Mouse (Mus musculus) thymus, adult 18-20 months (tissue): Measurements from ENCODE around the gene 1700057G04Rik.

Experiments used
- DNase-seq, 2 experiments: peaks; one replicate each; pipeline ENCODE4 v3.0.0; 2022; ENCODE audit warnings: mixed read lengths in 2 of 2

The 1700057G04Rik gene

GRCm38 (mm10) chr9:92309077-92309476 lies at the start of gene 1700057G04Rik:
TSS of gene 1700057G04Rik (plus strand) at chr9:92309377.
- DNase-seq = no peak

- DNase-seq = no peak
Observed at GRCm38 (mm10) chr9:92260481-92261159, 48.6 kb upstream of the 1700057G04Rik start.

- no peak for DNase-seq
Observed at GRCm38 (mm10) chr9:92265719-92266118, 43.5 kb upstream of the 1700057G04Rik start.

- DNase-seq = no peak
Observed at GRCm38 (mm10) chr9:92266558-92267171, 42.5 kb upstream of the 1700057G04Rik start.

GRCm38 (mm10) chr9:92267732-92268131 lies 41.4 kb upstream of the 1700057G04Rik start:
- DNase-seq = no peak

- no peak for DNase-seq
Observed at GRCm38 (mm10) chr9:92269829-92270404, 39.3 kb upstream of the 1700057G04Rik start.

GRCm38 (mm10) chr9:92270927-92271326 lies 38.2 kb upstream of the 1700057G04Rik start:
- DNase-seq = no peak

GRCm38 (mm10) chr9:92272650-92273049 lies 36.5 kb upstream of the 1700057G04Rik start:
- DNase-seq = no peak

- no peak for DNase-seq
Observed at GRCm38 (mm10) chr9:92273271-92273670, 35.9 kb upstream of the 1700057G04Rik start.

- no peak for DNase-seq
Observed at GRCm38 (mm10) chr9:92273956-92274762, 35.0 kb upstream of the 1700057G04Rik start.

GRCm38 (mm10) chr9:92275486-92276207 lies 33.5 kb upstream of the 1700057G04Rik start, which contains the start of gene Plscr2:
TSS of gene Plscr2 (plus strand) at chr9:92275602.
- no peak for DNase-seq

GRCm38 (mm10) chr9:92276360-92276759 lies 32.8 kb upstream of the 1700057G04Rik start:
- no peak for DNase-seq

- no peak for DNase-seq
Observed at GRCm38 (mm10) chr9:92280048-92280447, 29.1 kb upstream of the 1700057G04Rik start.

GRCm38 (mm10) chr9:92282563-92283171 lies 26.5 kb upstream of the 1700057G04Rik start:
- no peak for DNase-seq

- no peak for DNase-seq
Observed at GRCm38 (mm10) chr9:92289675-92290074, 19.5 kb upstream of the 1700057G04Rik start.

- no peak for DNase-seq
Observed at GRCm38 (mm10) chr9:92292169-92292568, 17.0 kb upstream of the 1700057G04Rik start.

- DNase-seq = no peak
Observed at GRCm38 (mm10) chr9:92292922-92293321, 16.3 kb upstream of the 1700057G04Rik start.

- DNase-seq = no peak
Observed at GRCm38 (mm10) chr9:92293560-92294548, 15.3 kb upstream of the 1700057G04Rik start.

GRCm38 (mm10) chr9:92298288-92298687 lies 10.9 kb upstream of the 1700057G04Rik start:
- DNase-seq = no peak

GRCm38 (mm10) chr9:92301213-92301612 lies 8.0 kb upstream of the 1700057G04Rik start:
- DNase-seq = no peak

GRCm38 (mm10) chr9:92305075-92305474 lies 4.1 kb upstream of the 1700057G04Rik start:
- DNase-seq = no peak
